Mouse (Mus musculus) ovary, postnatal 14 days (tissue): Measurements from ENCODE around the gene Osbpl10.

Experiments used
- DNase-seq: peaks from one replicate; pipeline ENCODE4 v3.0.0; 2022; ENCODE audit warnings: low spot score

The Osbpl10 gene

GRCm38 (mm10) chr9:115075191-115075590, 96.8 kb downstream of the Osbpl10 start:
- DNase-seq, result no peak

DNA sequence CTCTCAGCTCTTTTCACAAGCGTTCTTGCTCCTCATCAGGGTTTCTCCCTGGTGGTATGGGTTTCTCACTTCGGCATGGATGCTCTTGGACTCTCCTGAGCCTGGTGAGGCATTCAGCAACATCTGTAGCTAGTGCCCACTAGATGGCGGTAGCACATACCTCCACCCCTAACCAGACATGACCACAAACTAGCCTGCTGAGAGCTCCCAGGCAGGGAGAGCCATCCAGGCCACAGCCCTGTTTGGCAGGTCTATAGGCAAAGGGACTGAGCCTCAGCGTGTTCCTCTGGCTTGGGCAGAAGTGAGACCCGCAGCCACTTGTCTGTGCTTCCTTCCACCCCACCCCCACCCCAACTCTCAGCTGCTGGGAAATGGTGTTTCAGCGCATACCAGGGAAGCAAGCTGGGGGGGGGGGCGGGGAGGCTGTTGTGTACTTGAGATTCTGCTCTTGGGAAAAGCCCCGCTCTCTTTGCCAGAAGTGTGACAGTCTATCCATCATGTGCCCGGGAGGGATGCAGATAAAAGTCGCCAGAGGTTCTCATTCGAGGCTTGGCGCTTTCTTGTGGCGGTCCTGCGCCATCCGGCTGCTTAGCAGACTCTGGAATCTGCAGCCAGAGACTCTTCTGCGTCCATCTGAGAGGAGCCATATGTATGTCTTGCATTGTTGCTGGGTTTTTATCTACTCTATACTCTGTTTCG, 110.1 kb downstream of the Osbpl10 start:
- peak; percentile 51 for DNase-seq

DNA sequence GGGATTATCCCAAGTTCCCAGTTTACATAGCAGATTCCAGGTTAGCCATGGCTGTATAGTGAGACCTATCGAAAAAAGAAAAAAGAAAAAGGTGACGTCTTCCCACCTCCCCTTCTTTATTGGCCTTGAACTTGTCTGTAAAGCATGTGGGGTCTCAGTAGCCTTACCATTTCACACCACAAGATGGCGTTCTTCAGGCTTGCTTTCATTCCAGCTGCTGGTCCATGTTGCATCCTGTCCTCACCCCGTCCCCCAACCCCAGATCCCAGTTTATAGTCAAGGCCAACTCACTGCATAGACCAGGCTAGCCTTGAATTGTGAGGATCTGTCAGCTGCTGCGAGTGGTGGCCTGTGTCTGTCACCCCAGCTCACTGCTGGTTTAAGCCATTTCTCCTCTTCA, 111.3 kb downstream of the Osbpl10 start:
- DNase-seq, result no peak

- no peak for DNase-seq
Measured at GRCm38 (mm10) chr9:115096481-115096880, 118.1 kb downstream of the Osbpl10 start.

DNA sequence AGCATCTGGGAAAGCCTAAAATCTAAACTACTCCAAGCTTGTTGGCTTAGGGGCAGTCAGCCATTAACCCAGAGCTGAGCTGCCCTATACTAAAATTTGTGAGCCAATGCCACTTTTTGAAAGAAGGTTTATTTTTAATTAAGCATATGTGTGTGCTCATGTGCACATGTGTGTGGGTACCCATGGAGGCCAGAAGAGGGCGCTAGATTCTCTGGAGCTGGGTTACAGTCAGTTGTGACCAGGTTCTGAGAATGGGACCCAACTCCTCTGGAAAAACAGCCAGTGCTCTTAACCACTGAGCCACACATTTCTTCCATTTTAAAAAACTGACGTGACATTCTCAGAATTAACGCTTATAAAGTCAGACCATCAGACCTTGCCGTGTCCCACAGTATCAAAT, 119.0 kb downstream of the Osbpl10 start:
- DNase-seq, result no peak

DNA sequence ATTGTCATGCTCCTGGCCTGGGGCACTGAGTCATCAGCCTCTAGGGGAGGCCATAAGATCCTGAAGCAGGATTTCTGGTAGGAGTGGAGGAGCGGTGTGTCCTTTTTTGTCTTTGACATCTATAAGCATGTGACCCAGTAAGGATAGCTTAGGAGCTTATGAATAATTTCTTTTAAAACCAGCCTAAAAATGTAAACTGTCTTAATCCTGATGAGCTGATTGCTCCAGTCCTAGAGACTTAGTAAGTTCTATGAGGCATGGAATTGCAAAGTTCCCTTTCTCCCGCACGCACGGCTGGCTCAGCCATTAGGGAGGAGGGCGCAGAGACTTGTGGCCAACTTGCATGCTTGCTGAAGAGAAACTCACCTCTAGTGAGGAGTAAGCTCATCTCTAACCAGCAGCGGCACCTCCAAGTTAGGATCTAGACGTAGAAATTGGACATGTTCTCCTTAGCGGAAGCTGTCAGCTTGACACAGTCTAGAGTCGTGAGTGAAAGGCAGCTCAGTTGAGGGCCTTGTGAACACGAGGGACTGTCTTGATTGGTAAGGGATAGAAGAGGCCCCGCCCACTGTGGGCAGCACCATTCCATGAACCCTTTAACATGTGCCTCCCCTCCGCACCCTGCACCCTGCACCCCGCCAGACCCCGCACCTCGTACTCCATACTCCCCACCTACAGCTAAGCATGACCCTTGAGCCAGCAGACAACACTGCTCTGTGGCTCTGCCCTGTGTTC, 122.0 kb downstream of the Osbpl10 start:
- no peak for DNase-seq

DNA sequence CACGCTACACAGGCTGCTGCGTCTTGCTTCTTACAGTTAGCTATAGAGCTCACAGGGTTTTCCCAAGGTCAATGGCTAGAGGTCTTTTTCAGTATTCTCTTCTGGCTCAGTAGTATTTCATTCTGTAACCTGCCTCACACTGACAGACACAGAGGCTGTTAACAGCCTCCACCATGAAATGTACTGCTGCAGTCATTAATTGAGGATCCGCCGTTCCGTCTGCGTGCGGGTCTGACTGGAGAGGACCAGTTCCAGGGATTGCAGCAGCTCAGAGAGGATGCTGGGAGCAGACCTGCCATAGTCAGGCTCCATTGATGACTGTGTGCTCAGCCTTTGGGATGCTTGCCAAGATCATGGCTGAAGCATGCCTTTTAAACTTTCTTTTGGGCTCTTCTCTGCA, 129.1 kb downstream of the Osbpl10 start:
- DNase-seq, result no peak

DNA sequence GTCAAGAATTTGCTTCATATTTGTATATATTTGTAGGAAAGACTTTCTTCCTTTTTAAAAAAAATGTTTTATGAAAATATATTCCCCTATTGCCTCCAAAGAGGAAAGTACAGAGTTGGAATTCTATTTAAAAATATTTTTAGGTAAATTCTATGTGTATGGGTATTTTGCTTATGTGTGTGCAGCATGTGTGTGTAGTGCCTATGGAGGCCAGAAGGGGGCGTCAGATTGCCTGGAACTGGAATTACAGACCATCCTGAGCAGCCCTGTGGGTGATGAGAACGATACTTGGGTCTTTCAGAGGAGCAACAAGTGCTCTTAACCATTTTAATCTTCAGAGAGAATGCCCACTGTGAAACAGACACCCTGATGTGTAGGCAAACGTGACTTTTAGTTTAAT, 132.3 kb downstream of the Osbpl10 start:
- no peak for DNase-seq

- DNase-seq, result no peak
Measured at GRCm38 (mm10) chr9:115117314-115117713, 138.9 kb downstream of the Osbpl10 start.

DNA sequence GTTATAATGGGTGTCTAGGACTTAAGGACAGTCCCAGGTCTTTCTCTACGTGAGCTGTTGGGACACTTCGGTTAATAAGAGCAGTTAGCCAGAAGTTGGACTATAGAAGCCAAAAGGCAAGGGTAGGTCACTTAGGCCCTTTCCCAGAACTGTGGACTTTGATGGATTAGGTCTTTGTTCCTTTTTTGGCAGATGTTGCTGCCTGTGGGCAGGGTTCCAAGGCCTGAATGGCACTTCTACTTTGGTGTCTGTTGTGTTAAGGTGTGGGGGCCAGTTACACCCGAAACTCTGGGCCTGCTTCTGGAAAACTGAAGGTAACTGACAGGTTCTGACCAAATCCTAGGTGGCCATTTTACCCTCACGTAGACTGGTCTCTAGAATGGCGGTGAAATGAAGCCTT, 141.9 kb downstream of the Osbpl10 start:
- DNase-seq, result peak; percentile 49

DNA sequence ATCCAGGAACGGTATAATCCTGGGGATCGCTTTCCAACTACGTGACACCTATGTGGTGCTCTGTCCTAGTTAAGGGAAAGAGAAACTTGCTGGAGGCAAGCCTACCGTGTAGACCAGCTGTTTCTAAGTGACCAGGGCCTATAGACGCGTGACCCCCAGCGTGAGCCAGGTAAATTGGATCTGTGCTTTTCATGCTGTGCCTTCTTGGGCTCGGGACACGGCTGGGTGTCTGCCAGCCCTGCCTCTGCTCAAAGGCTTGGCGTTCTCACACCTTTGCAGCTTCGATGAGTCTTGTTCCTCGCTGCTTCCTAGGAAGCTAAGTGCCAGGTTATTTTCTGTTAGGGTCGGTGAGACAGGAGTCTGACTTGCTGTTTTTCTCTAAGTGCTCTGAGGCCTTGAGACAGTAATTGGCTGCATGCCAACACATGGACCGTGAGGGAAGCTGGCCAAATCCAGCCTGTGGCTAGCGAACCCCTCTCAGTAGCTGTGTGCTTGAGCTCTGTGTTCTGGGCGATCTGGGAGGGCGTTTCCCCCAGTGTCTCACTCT, 142.4 kb downstream of the Osbpl10 start:
- DNase-seq, result peak; percentile 61

DNA sequence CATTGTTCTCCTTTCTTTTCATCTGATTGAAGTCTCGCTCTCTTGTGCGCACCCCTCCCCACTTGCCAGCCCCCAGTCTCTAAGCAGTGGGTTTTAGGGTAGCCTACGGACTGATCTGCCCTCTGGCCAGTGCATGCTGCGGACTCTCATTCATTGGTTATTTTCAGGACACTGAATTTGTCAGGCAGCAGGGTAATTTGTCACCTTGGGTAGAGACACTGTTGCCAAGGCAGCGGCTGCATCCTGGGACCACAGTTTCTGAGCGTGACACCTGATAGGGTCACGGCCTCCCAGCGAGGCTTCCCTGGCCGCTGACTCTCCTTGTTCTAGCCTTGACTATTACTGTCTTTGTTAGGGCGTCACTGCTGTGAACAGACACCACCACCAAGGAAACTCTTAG, 149.0 kb downstream of the Osbpl10 start:
- no peak for DNase-seq

GRCm38 (mm10) chr9:115133926-115134325, 155.6 kb downstream of the Osbpl10 start:
- no peak for DNase-seq

- no peak for DNase-seq
Measured at GRCm38 (mm10) chr9:115134736-115135135, 156.4 kb downstream of the Osbpl10 start.

DNA sequence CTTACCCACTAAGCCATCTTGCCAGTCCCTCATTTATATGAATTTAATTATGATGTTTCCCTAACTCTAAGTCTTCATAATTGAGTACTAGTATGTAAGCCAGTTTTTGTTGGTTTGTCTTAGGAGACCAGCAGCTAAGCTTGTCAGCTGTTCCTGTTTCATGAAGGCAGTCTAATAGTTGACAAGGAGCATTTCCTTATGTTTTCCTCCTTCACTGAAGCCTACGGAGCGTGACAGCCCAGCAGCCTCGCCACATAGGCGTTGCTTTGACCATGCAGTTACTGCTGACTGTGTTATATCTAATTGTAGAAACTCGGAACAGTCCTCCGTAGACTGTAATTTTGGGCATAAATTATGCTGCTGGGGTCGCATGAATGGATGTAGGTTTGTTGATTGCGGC, 157.0 kb downstream of the Osbpl10 start:
- DNase-seq, result no peak

- DNase-seq, result no peak
Measured at GRCm38 (mm10) chr9:115137858-115138257, 159.5 kb downstream of the Osbpl10 start.

- no peak for DNase-seq
Measured at GRCm38 (mm10) chr9:115139597-115140332, 161.4 kb downstream of the Osbpl10 start.

DNA sequence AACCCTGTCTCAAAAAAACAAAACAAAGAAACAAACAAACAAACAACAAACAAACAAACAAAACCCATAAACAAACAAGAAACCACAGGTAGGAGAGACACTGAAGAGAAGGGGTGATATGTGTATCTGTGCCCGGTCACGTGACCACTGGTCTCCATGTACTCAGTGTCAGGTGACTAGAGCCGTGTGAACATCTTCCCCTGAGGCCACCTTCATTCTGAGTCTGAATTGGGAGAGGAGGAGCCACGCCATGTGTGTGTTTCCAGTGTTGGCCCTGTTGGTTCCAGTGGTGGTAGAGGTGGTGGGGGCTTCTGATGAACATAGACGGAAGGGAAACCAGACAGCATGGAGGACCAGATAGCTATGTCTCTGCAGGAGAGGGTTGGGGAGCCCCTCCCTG, 168.8 kb downstream of the Osbpl10 start:
- no peak for DNase-seq

GRCm38 (mm10) chr9:115147586-115148355, 169.4 kb downstream of the Osbpl10 start:
- DNase-seq, result no peak

DNA sequence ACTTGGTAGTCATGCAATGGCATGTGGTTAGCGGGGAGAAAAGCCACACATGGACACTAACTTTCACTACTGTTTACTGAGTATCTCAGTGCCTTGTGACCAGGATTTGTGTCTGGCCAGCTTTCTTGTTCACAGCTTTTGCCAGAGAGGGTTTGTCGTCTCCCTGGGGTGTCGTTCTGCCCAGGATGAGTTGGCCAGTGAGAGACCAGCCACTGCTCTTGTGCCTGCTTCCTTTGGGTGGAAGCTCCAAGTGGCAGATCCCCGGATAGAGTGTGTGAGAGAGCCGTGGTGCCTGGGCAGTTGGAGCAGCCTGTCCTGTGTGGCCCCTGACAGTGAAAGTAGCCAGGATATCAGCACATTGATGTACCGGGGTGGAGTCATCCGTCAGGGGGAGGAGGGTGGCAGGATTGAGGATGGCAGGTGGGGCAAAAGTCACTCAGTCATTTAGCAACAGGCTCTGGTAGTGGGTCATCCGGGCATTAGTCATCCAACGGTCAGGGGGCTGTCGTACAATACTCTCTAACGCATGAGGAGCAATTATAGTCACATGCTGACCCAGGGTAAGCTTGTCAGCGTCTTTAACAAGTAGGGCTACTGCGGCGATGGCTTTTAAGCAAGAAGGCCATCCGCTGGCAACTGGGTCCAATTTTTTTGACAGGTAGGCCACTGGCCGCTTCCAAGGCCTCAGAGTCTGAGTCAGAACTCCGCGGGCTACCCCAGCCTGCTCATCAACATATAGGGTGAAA, 170.8 kb downstream of the Osbpl10 start:
- no peak for DNase-seq

- no peak for DNase-seq
Measured at GRCm38 (mm10) chr9:115161591-115161990, 183.2 kb downstream of the Osbpl10 start.
